Mouse (Mus musculus): ENCODE data around the gene Pcsk5. TPM values are rescaled to one million over a fixed set of nuclear protein-coding genes. Genes with fewer than 3 reads are reported as not detected.

The Pcsk5 gene
- total RNA-seq, 2 experiments from 2014 or later, result 4.4 to 4.9 TPM

- DNase-seq, result no peak
Observed at GRCm38 (mm10) chr19:17806626-17807025, 30.8 kb downstream of the Pcsk5 start.

DNA sequence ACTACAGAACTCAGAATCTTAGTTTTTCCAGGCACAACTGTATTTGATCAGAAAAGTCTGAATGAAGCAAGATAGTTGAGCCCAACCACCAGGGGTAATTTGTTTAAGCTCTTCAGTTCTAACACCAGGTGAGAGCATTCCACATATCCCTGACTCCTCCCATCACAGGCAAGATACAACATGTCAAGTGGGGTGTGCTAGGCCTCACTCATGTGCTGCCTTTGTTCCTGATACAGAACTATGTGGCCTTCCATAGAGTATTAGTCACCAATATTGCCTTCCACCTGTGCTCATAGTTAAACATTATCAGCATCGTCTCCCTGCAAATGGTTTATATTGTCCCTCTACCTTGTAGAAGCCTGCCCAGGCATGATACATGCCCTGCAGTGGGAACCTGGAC, 36.6 kb downstream of the Pcsk5 start:
- DNase-seq, result no peak

GRCm38 (mm10) chr19:17799419-17800185, 37.8 kb downstream of the Pcsk5 start:
- no peak for DNase-seq

GRCm38 (mm10) chr19:17793457-17793856, 44.0 kb downstream of the Pcsk5 start:
- DNase-seq, result no peak

DNA sequence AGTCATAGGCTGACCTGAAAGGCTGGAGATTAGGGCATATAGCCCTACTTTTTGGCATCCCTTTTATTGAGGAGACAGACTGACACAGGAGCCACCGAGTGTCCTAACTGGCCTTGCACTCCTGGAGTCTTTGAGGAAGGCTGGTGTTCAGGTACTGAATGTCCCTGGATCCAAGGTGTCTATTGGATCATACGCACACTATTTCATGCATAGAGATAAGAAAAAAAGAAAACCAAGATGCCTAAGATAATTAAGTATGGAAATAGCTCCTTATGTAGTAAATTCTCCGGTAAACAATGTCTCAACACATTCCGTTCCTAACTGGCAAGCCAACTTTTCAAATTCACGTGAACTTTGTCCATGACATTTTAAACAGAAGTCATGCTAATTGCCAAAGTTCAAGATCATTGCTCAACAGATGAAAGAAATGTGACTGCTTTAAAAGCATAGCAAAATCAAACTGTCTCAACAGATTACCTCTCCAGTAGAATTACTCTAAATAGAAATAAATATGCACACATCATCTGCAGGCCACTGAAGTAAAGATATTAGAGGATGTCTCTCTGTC, 45.9 kb downstream of the Pcsk5 start:
- DNase-seq, result no peak

DNA sequence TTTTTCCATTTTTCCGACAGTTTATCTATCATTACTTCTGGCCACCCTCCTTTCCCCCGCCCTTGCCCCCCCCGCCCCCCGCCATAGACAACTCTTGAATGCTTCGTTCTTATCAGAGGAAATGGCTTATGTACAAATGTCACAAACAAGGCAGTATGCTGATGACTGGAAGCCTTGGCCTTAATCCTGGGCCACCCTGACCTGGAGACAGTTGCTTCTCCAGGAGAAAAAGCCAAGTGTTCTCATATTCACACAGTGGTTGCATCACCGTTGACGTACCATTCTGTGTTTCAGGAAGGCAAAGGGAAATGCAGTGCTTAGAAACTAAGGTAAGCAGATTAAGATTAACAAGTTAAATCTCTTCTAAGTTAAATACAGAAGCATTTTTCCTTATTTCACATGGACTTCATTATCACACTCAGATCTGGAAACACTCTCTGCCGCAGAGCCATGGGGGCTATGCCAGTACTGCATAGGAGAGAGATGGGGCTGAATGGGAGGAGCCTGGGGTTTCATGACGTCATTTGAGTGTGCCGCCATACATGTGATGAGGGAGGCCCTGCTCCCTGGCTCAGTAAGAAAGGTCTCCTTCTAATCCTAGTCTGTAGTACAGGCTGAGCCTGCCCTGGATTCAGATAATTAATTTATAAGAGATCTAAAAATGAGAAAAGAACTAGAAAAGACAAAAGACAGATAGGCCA, 48.7 kb downstream of the Pcsk5 start:
- no peak for DNase-seq

- no peak for DNase-seq
Observed at GRCm38 (mm10) chr19:17786744-17787143, 50.7 kb downstream of the Pcsk5 start.

DNA sequence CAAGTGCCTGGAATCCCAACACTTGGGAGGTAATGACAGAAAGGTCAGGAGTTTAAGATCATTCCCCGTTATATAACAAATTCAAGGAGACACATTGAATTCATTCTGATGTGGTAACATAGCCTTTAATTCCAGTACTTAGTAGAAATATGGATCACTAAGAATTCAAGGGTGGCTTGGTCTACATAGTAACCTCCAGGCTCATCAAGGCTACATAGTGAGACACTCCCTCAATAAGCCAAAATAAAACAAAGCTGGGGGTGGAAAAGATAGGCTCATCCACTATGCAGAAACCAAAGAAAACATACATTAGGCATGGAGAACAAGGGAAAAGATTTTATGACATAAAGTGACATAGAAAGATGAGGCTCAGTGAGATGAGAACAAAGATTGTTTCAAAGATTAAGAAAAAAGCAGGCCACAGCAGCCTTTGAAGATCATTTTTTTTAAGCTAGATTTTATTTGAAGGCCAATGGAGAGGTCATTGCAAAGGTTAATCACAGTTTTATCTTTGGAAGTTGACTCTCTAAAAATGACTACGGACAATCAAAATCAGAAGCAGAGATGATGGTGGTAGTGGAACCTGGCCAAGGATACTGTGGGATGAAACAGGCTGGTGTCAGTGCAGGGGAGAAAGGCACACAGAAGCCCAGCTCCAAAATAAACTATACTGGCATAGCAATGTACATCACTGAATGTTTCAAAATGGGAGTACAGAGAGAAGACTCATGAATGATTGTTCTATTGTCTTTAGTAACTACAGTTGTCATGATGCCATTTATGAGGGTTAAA, 52.8 kb downstream of the Pcsk5 start:
- no peak for DNase-seq

DNA sequence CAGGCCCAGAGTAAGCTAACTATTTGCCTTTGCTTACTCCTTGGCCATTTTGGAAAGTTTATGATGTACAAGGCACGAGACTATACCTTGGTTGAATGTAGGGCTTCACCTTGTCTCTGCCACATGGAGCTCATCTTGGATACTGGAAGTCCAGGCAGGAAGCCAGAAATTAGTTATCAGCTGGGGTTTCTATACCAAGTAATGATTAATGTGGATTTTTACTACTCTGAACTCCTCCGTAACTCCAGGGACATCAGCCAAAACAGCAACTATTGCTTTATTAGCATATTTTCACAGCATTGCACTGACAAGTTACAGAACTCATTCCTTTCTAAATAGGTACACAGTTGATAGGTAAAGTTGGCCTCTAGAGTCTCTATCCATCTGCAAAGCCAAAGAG, 54.2 kb downstream of the Pcsk5 start:
- DNase-seq, result no peak

GRCm38 (mm10) chr19:17781323-17781722, 56.1 kb downstream of the Pcsk5 start:
- no peak for DNase-seq

- no peak for DNase-seq
Observed at GRCm38 (mm10) chr19:17775943-17776342, 61.5 kb downstream of the Pcsk5 start.

DNA sequence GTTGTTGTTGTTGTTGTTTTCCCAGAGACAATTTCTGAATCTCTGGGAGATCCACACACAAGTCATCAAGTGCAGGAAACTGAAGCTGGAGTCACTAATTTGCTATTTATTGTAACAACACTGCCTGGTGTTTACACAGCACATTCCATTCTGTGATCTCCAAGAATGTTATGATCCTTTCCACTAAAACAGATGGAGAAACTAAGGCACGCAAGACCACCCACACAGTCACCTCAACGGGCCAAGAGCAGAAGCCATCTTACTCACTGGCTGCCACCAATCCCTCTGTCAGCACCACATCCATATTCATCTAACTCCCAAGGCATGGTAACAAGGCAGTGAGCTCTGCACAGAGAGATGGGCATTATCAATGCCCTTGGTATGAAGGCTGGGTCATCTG, 62.3 kb downstream of the Pcsk5 start:
- no peak for DNase-seq

DNA sequence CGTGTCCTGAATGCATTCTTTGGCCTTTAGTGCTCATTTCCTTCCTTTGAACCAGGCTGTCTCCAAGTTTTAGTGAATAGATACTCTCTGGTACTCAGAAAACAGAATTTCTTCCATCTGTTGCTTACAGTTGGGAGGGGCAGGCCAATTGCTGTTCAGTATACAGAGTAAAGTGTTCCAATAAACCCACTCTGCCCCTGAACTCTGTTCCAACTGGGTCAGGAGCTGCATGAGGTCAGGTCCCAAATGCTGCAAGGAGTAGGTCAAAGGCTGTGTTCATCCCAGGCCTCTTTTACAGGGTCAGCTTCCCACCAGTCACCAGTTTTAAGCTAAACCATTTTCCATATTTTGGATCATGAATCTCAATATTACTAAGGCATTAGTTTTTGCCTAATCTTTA, 63.4 kb downstream of the Pcsk5 start:
- no peak for DNase-seq

- DNase-seq, result no peak
Observed at GRCm38 (mm10) chr19:17769610-17770399, 67.6 kb downstream of the Pcsk5 start.

DNA sequence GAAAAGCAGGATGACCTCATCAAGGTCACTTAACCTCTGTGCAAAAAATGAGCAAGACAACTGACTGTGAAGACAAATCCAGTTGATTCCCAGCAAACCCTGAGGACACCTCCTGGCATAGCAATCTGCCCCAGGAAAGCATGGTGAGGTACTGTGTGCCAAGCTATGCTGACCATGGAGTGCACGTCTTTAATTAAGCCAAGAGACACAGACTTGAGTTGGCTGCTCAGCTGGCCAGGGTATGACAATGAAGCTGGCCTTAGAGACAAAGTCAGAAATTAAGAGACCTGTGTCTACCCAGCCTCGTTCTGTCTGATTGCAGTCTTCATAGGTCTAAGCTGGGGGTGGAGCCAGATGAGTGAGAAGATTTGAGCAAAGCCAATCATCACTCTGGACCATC, 72.4 kb downstream of the Pcsk5 start:
- DNase-seq, result no peak

DNA sequence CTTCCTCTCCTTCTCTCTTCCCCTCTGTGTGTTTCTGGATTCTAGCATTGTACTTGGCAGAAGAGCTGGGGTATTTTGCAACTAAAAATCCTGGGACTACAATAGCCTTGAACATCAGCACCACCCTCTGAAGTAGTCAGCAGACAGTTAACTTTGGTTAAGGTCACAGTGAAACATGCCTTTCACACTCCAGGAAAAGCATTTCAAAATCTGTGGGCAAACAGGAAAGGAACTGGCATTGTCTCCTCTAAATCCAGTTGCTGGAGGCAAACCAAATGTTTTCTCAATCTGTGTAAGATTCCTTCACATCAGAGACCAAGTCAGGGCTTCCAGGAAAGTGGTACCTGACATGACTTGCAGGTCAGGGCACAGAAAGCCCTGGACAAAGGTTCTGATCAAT, 74.7 kb downstream of the Pcsk5 start:
- DNase-seq, result no peak

DNA sequence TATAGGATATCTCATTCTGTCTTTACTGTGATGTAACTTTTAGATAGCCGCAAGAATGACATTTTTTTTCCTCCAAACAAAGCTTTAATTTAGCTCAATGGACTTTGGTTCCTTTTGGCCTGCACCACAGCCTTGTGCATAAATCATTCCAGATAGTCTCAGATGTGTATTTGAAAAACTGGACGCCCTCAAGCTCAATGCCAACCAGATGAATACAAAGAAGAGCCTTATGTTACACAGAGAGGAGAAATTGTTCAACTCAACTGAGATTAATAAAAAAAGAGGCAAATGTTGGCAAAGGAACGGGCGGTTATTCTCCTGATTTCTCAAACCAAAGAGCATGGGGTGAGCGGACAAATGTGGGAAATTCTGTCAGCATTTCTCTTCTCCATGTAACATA, 75.8 kb downstream of the Pcsk5 start:
- no peak for DNase-seq

GRCm38 (mm10) chr19:17752841-17753240, 84.6 kb downstream of the Pcsk5 start:
- DNase-seq, result no peak

GRCm38 (mm10) chr19:17748331-17748730, 89.1 kb downstream of the Pcsk5 start:
- DNase-seq, result no peak

DNA sequence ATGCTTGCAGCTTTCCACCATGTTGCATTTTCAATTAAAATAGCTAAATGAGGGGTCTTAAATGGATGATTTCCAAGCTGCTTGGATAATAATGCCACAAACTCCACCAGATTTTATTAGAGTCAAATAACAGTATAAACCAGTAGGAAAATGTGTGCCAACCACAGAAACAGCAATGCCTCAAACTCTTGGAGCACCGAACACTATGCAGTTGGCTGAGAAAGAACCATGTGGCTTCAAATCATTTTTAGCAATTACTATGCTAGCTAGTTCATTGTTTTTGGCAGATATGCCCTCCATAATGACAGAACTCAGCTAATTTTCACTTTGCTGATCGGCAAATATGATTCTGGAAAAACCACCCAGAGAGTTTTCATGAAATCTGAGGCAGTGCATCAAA, 92.1 kb downstream of the Pcsk5 start:
- DNase-seq, result no peak

GRCm38 (mm10) chr19:17744474-17745069, 92.9 kb downstream of the Pcsk5 start:
- DNase-seq, result no peak
